Mouse (Mus musculus) midbrain, embryonic 16.5 days (tissue): ENCODE measurements around the gene Nfib. TPM values are rescaled to one million over a fixed set of nuclear protein-coding genes. Genes with fewer than 3 reads are reported as not detected.

Experiments
- ATAC-seq: fragments of 200-750 bp; cut with Nextera tagmentation; 2 replicates; pipeline ENCODE4 v1.8.0; 2017; ENCODE audit warnings: moderate TSS enrichment
- H3K27ac ChIP-seq: fragments of 300-500 bp; sonication (generic); 2 replicates; pipeline ENCODE4 v1.5.1; 2014; ENCODE audit warnings: mild to moderate bottlenecking, low read length, mixed read lengths
- H3K27me3 ChIP-seq: fragments of 300-500 bp; sonication (generic); 2 replicates; pipeline ENCODE4 v1.6.1; 2014; ENCODE audit warnings: low read depth, low read length, mixed read lengths; ENCODE audit not compliant: control insufficient read depth, insufficient read depth
- H3K36me3 ChIP-seq: fragments of 300-500 bp; sonication (generic); 2 replicates; pipeline ENCODE4 v1.6.1; 2014; ENCODE audit warnings: mild to moderate bottlenecking, low read length, moderate library complexity, mixed read lengths; ENCODE audit not compliant: control insufficient read depth, insufficient read depth
- H3K4me1 ChIP-seq: fragments of 300-500 bp; sonication (generic); 2 replicates; pipeline ENCODE4 v1.6.1; 2014; ENCODE audit warnings: mild to moderate bottlenecking, low read length, mixed read lengths; ENCODE audit not compliant: control insufficient read depth, insufficient read depth
- H3K4me2 ChIP-seq: fragments of 300-500 bp; sonication (generic); 2 replicates; pipeline ENCODE4 v1.6.1; 2014; ENCODE audit warnings: mild to moderate bottlenecking, low read length, mixed read lengths
- H3K4me3 ChIP-seq: fragments of 300-500 bp; sonication (generic); 2 replicates; pipeline ENCODE4 v1.5.1; 2014; ENCODE audit warnings: low read depth, mild to moderate bottlenecking, low read length, moderate library complexity, mixed read lengths
- H3K9ac ChIP-seq: fragments of 300-500 bp; sonication (generic); 2 replicates; pipeline ENCODE4 v1.6.1; 2014; ENCODE audit warnings: low read depth, low read length, mixed read lengths
- H3K9me3 ChIP-seq: fragments of 300-500 bp; sonication (generic); replicated peaks from 2 replicates; pipeline ENCODE4 v1.6.1; 2014; ENCODE audit warnings: mild to moderate bottlenecking, low read length, mixed read lengths; ENCODE audit not compliant: control insufficient read depth, poor library complexity, severe bottlenecking
- WGBS: fragments of 180-500 bp; shearing (Covaris S2); extraction: QIAGEN DNeasy Blood & Tissue Kit; methylation state at CpG from one replicate; pipeline ENCODE4 v1.1.7; 2014; 5-methylcytosine and 5-hydroxymethylcytosine counted together
- polyA plus RNA-seq: library from polyadenylated mRNA; unstranded; fragments of >200 nt; fragmentation: Nextera tagmentation; extraction: Ambion mirVana; gene quantifications from 2 replicates; pipeline ENCODE4 v1.2.1, GENCODE M21; 2015

The Nfib gene
- polyA plus RNA-seq, 1 experiment from 2014 or later = 47.2 TPM

GRCm38 (mm10) chr4:82411965-82412364 lies 293.6 kb downstream of the Nfib start:
- H3K4me1 ChIP-seq = no peaks in the 10 kb centered on the region
- no peak overlapping the region for H3K9ac ChIP-seq
- 60% methylated on average over 5 of the region's 5 CpGs for WGBS
- ATAC-seq = no peak
- H3K4me3 ChIP-seq = no peak overlapping the region
- no peak overlapping the region for H3K4me2 ChIP-seq
- no peaks in the 10 kb centered on the region for H3K9me3 ChIP-seq
- no peak overlapping the region for H3K27ac ChIP-seq
- no peaks in the 10 kb centered on the region for H3K36me3 ChIP-seq
- no peaks in the 10 kb centered on the region for H3K27me3 ChIP-seq

- H3K9ac ChIP-seq = no peak overlapping the region
- no peak overlapping the region for H3K27ac ChIP-seq
- peaks cover 4% of the 10 kb centered on the region for H3K4me1 ChIP-seq
- H3K4me2 ChIP-seq = peak overlapping the region; percentile 24
- H3K4me3 ChIP-seq = no peak overlapping the region
- H3K27me3 ChIP-seq = no peaks in the 10 kb centered on the region
- ATAC-seq = 0 out of 2 replicates have a peak, but pooled peaks have one; percentile 11
- H3K9me3 ChIP-seq = no peaks in the 10 kb centered on the region
- WGBS = 37% methylated on average over 22 of the region's 22 CpGs
- no peaks in the 10 kb centered on the region for H3K36me3 ChIP-seq
Observed at GRCm38 (mm10) chr4:82408463-82409404, 296.8 kb downstream of the Nfib start.

GRCm38 (mm10) chr4:82406511-82406910 lies 299.0 kb downstream of the Nfib start:
- Histone ChIP-seq H3K36me3 (no peaks in the 10 kb centered on the region), H3K27ac (no peak overlapping the region), H3K9me3 (no peaks in the 10 kb centered on the region), H3K27me3 (no peaks in the 10 kb centered on the region), H3K4me3 (no peak overlapping the region), H3K4me1 (peaks cover 4% of the 10 kb centered on the region), H3K4me2 (no peak overlapping the region), H3K9ac (no peak overlapping the region)
- WGBS = 87% methylated on average over 6 of the region's 6 CpGs
- ATAC-seq = no peak

- Histone ChIP-seq H3K36me3 (no peaks in the 10 kb centered on the region), H3K4me1 (peaks cover 4% of the 10 kb centered on the region), H3K4me3 (no peak overlapping the region), H3K27me3 (no peaks in the 10 kb centered on the region), H3K9me3 (no peaks in the 10 kb centered on the region), H3K27ac (no peak overlapping the region), H3K9ac (no peak overlapping the region), H3K4me2 (no peak overlapping the region)
- 85% methylated on average over 5 of the region's 5 CpGs for WGBS
- no peak for ATAC-seq
Observed at GRCm38 (mm10) chr4:82405791-82406190, 299.8 kb downstream of the Nfib start.

- no peaks in the 10 kb centered on the region for H3K9me3 ChIP-seq
- H3K27ac ChIP-seq = peak overlapping the region; percentile 43; the same call in 1 of the 2 replicates
- no peak overlapping the region for H3K4me3 ChIP-seq
- no peak overlapping the region for H3K9ac ChIP-seq
- no peaks in the 10 kb centered on the region for H3K36me3 ChIP-seq
- peak; percentile 55; the same call in 1 of the 2 replicates for ATAC-seq
- H3K27me3 ChIP-seq = no peaks in the 10 kb centered on the region
- H3K4me2 ChIP-seq = no peak overlapping the region
- 68% methylated on average over 13 of the region's 13 CpGs for WGBS
- H3K4me1 ChIP-seq = peaks cover 12% of the 10 kb centered on the region
Observed at GRCm38 (mm10) chr4:82403975-82404651, 301.4 kb downstream of the Nfib start.

GRCm38 (mm10) chr4:82402666-82403065 lies 302.9 kb downstream of the Nfib start:
- Histone ChIP-seq H3K9me3 (no peaks in the 10 kb centered on the region), H3K9ac (no peak overlapping the region), H3K4me2 (no peak overlapping the region), H3K27me3 (no peaks in the 10 kb centered on the region), H3K4me3 (no peak overlapping the region), H3K4me1 (peaks cover 12% of the 10 kb centered on the region), H3K36me3 (no peaks in the 10 kb centered on the region), H3K27ac (no peak overlapping the region)
- 96% methylated on average over 9 of the region's 9 CpGs for WGBS
- no peak for ATAC-seq

GRCm38 (mm10) chr4:82401450-82402061 lies 304.0 kb downstream of the Nfib start:
- no peak for ATAC-seq
- H3K4me2 ChIP-seq = no peak overlapping the region
- no peaks in the 10 kb centered on the region for H3K9me3 ChIP-seq
- H3K27me3 ChIP-seq = no peaks in the 10 kb centered on the region
- H3K9ac ChIP-seq = no peak overlapping the region
- H3K4me1 ChIP-seq = peaks cover 12% of the 10 kb centered on the region
- H3K27ac ChIP-seq = no peak overlapping the region
- H3K4me3 ChIP-seq = no peak overlapping the region
- no peaks in the 10 kb centered on the region for H3K36me3 ChIP-seq
- WGBS = 20% methylated on average over 3 of the region's 3 CpGs

GRCm38 (mm10) chr4:82400536-82400935 lies 305.0 kb downstream of the Nfib start:
- Histone ChIP-seq H3K36me3 (no peaks in the 10 kb centered on the region), H3K4me1 (peaks cover 12% of the 10 kb centered on the region), H3K27me3 (no peaks in the 10 kb centered on the region), H3K4me3 (no peak overlapping the region), H3K9me3 (no peaks in the 10 kb centered on the region), H3K9ac (peak overlapping the region; percentile 21; the same call in 1 of the 2 replicates), H3K4me2 (no peak overlapping the region), H3K27ac (peak overlapping the region; percentile 41; the same call in 1 of the 2 replicates)
- ATAC-seq = no peak
- 9% methylated on average over 5 of the region's 5 CpGs for WGBS
